ENCODE assay signal across 15 mouse cellular contexts in genomic region chr1:170438471-170439151, GRCm38 (mm10).
DNase-seq lines count a peak whose midpoint lies in the region; ATAC-seq and TF ChIP-seq lines count a peak whose summit lies in the region.
"Had no signal": no experiment of that assay in that cellular context is flagged by ENCODE, and none has a peak within 500 bp of the region (broad histone marks: within the 10 kb centered on the region; RNA-seq: fewer than 3 reads in every experiment).

No protein-coding gene starts in this region.

- peaks cover 27% of the 10 kb centered on the region for H3K4me1 ChIP-seq in forebrain, embryonic 10.5 days
- H3K4me1 ChIP-seq in forebrain, postnatal 0 days (ENCODE audit: insufficient read depth) = no peaks in the 10 kb centered on the region
- H3K4me1 ChIP-seq in hindbrain, embryonic 15.5 days (replicated peaks) = peaks cover 6% of the 10 kb centered on the region; the same call in 1 of the 2 replicates
- no peaks in the 10 kb centered on the region for H3K4me1 ChIP-seq in stomach, postnatal 0 days (replicated peaks; ENCODE audit: control insufficient read depth, insufficient read depth)
- H3K4me1 ChIP-seq in heart, embryonic 10.5 days = peaks cover 41% of the 10 kb centered on the region
- H3K4me1 ChIP-seq: lung, embryonic 15.5 days had no signal

- H3K4me2 ChIP-seq in forebrain, postnatal 0 days (ENCODE audit: low read depth) = no peak overlapping the region
- H3K4me2 ChIP-seq in hindbrain, embryonic 15.5 days = no peak overlapping the region
- no peak overlapping the region for H3K4me2 ChIP-seq in stomach, postnatal 0 days (replicated peaks; ENCODE audit: low read depth)
- H3K4me2 ChIP-seq: lung, embryonic 15.5 days had no signal

- H3K9me3 ChIP-seq in forebrain, embryonic 10.5 days = no peaks in the 10 kb centered on the region
- no peaks in the 10 kb centered on the region for H3K9me3 ChIP-seq in forebrain, postnatal 0 days (ENCODE audit: low read length)
- H3K9me3 ChIP-seq in hindbrain, embryonic 15.5 days = no peaks in the 10 kb centered on the region
- H3K9me3 ChIP-seq in stomach, postnatal 0 days (ENCODE audit: control insufficient read depth, low read length) = no peaks in the 10 kb centered on the region
- no peaks in the 10 kb centered on the region for H3K9me3 ChIP-seq in heart, embryonic 10.5 days
- H3K9me3 ChIP-seq: G1E; lung, embryonic 15.5 days; midbrain, embryonic 10.5 days had no signal

- no peak for DNase-seq in forebrain, embryonic 10.5 days (ENCODE audit: extremely low spot score, low spot score)
- no peak for DNase-seq in forebrain, postnatal 0 days
- no peak for DNase-seq in layer of hippocampus, adult 2 months (ENCODE audit: low spot score in 2 of 2)
- DNase-seq in layer of hippocampus, adult 8-10 months (ENCODE audit: low spot score in 2 of 2) = no peak
- DNase-seq in stomach, postnatal 0 days (ENCODE audit: low spot score) = no peak
- DNase-seq in left cerebral cortex, postnatal 4 days = no peak
- DNase-seq in heart, embryonic 10.5 days (ENCODE audit: low spot score) = no peak
- DNase-seq: B cell, adult 2 months; cerebellum, adult 18-20 months; gastrocnemius, postnatal 36 days; kidney, adult 8-10 months had no signal

- H3K27me3 ChIP-seq in forebrain, embryonic 10.5 days (ENCODE audit: poor library complexity, severe bottlenecking) = no peaks in the 10 kb centered on the region
- H3K27me3 ChIP-seq in forebrain, postnatal 0 days (ENCODE audit: insufficient read depth, low read length) = no peaks in the 10 kb centered on the region
- no peaks in the 10 kb centered on the region for H3K27me3 ChIP-seq in hindbrain, embryonic 15.5 days
- H3K27me3 ChIP-seq in stomach, postnatal 0 days (ENCODE audit: control insufficient read depth, insufficient read depth, low read length) = no peaks in the 10 kb centered on the region
- no peaks in the 10 kb centered on the region for H3K27me3 ChIP-seq in heart, embryonic 10.5 days (ENCODE audit: insufficient read depth, poor library complexity, severe bottlenecking)
- H3K27me3 ChIP-seq: lung, embryonic 15.5 days had no signal

- no peak overlapping the region for H3K4me3 ChIP-seq in forebrain, embryonic 10.5 days
- no peak overlapping the region for H3K4me3 ChIP-seq in forebrain, postnatal 0 days (ENCODE audit: low read depth, low read length)
- no peak overlapping the region for H3K4me3 ChIP-seq in layer of hippocampus, adult 2 months
- no peak overlapping the region for H3K4me3 ChIP-seq in hindbrain, embryonic 15.5 days
- no peak overlapping the region for H3K4me3 ChIP-seq in stomach, postnatal 0 days (ENCODE audit: low read depth, low read length)
- no peak overlapping the region for H3K4me3 ChIP-seq in heart, embryonic 10.5 days
- H3K4me3 ChIP-seq: lung, embryonic 15.5 days; midbrain, embryonic 10.5 days had no signal

- ATAC-seq in forebrain, postnatal 0 days = no peak
- peak; percentile 23; the same call in 1 of the 2 replicates for ATAC-seq in hindbrain, embryonic 15.5 days (ENCODE audit: low FRiP score, low read depth)
- ATAC-seq in stomach, postnatal 0 days (ENCODE audit: low FRiP score, low TSS enrichment) = 0 out of 2 replicates have a peak, but pooled peaks have one; percentile 38

- H3K27ac ChIP-seq in forebrain, embryonic 10.5 days = 0 out of 2 replicates have a peak overlapping the region, but pooled peaks have one; percentile 16
- H3K27ac ChIP-seq in forebrain, postnatal 0 days (ENCODE audit: low read depth, low read length) = no peak overlapping the region
- peak overlapping the region; percentile 54 for H3K27ac ChIP-seq in layer of hippocampus, adult 2 months
- no peak overlapping the region for H3K27ac ChIP-seq in hindbrain, embryonic 15.5 days (replicated peaks)
- no peak overlapping the region for H3K27ac ChIP-seq in stomach, postnatal 0 days (replicated peaks)
- no peak overlapping the region for H3K27ac ChIP-seq in heart, embryonic 10.5 days
- H3K27ac ChIP-seq: lung, embryonic 15.5 days; midbrain, embryonic 10.5 days had no signal

- 62% methylated on average over 7 of the region's 7 CpGs for WGBS in forebrain, embryonic 10.5 days
- 46% methylated on average over 7 of the region's 7 CpGs for WGBS in forebrain, postnatal 0 days
- 59% methylated on average over 7 of the region's 7 CpGs for WGBS in hindbrain, embryonic 15.5 days
- 65% methylated on average over 7 of the region's 7 CpGs for WGBS in stomach, postnatal 0 days
- 60% methylated on average over 7 of the region's 7 CpGs for WGBS in heart, embryonic 10.5 days

- no peak overlapping the region for H3K9ac ChIP-seq in forebrain, postnatal 0 days
- no peak overlapping the region for H3K9ac ChIP-seq in hindbrain, embryonic 15.5 days
- no peak overlapping the region for H3K9ac ChIP-seq in stomach, postnatal 0 days (ENCODE audit: low read length)
- H3K9ac ChIP-seq: lung, embryonic 15.5 days had no signal

- no peak for TF ChIP-seq EP300 in stomach, postnatal 0 days (optimal IDR thresholded peaks at IDR 0.05)

- intact Hi-C loops in left cerebral cortex, postnatal 4 days (cut with DNase I) = no loop called here

- TF ChIP-seq CTCF in forebrain, postnatal 0 days (IDR thresholded peaks at IDR 0.05; ENCODE audit: low read depth) = no peak
- TF ChIP-seq CTCF in layer of hippocampus, adult 2 months (conservative IDR thresholded peaks at IDR 0.05) = no peak
- TF ChIP-seq CTCF in stomach, postnatal 0 days (IDR thresholded peaks at IDR 0.05; ENCODE audit: low read depth) = no peak

- H3K36me3 ChIP-seq in forebrain, embryonic 10.5 days (replicated peaks) = no peaks in the 10 kb centered on the region
- no peaks in the 10 kb centered on the region for H3K36me3 ChIP-seq in forebrain, postnatal 0 days (ENCODE audit: insufficient read depth)
- H3K36me3 ChIP-seq in hindbrain, embryonic 15.5 days = no peaks in the 10 kb centered on the region
- no peaks in the 10 kb centered on the region for H3K36me3 ChIP-seq in stomach, postnatal 0 days (ENCODE audit: control insufficient read depth, insufficient read depth, low read length)
- H3K36me3 ChIP-seq in heart, embryonic 10.5 days = no peaks in the 10 kb centered on the region
- H3K36me3 ChIP-seq: G1E; lung, embryonic 15.5 days; midbrain, embryonic 10.5 days had no signal

Comparison
In these comparisons a context has a peak if more than half of its experiments do, and no peak if none do; other contexts are left out.
1. H3K27ac ChIP-seq: peak in forebrain, embryonic 10.5 days (single experiment) and layer of hippocampus, adult 2 months (single experiment); none in forebrain, postnatal 0 days (single experiment), hindbrain, embryonic 15.5 days (single experiment), stomach, postnatal 0 days (single experiment) and heart, embryonic 10.5 days (single experiment).